Mouse (Mus musculus): ENCODE measurements around the gene Gm10184.
"Not testable (repeated sequence)": the region's sequence is repeated elsewhere in the genome, so short reads cannot be mapped to it uniquely, and the experiment has no call there.

DNA sequence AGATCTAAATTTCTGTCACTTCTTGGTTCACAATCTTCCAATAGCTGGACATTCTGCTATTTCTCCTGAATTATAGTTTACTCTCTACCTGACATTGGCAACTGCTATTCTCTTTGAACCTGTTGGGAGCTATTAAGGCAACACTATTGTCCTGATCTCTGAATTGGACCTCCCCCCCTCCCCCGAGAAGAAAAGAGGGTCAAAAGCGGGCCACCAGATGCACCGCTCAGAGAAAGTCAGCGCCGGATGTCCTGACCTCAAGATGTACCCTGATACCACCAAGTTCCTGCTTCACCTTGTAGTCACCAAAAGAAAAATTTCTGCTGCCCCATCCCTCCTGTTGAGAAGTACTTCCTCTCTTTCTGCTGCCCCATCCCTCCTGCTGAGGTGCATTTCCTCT is 5.5 kb downstream of the Gm10184 start:
- TF ChIP-seq POLR2A (IDR thresholded peaks at IDR 0.05; ENCODE audit: low read depth, low read length); CTCF (conservative IDR thresholded peaks at IDR 0.05; ENCODE audit: insufficient read depth, insufficient read length, low read depth, low read length): not testable (repeated sequence)
